In the genomic region with DNA sequence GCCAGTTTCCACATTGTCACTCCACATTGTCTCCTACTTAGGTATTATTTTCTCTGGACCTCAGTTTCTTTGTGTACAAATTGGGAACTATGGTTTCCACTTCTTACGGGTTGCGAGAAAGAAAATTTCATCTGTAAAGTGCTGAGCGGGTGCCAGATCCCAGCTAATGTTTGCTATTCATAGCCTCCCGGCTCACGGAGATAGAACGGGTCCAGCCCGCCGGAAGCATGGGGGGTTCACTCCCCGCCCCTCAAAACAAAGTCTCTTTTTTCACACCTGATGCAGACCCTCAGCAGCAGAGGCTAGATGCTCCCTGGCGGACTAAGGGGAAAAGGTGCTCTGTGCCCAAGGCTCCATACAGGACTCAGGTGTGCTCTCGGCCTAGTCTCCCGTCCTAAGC, we compare ENCODE assay signal across 8 mouse cellular contexts. TPM values are rescaled to one million over a fixed set of nuclear protein-coding genes. Genes with fewer than 3 reads are reported as not detected.
DNase-seq lines count a peak whose midpoint lies in the region; ATAC-seq and TF ChIP-seq lines count a peak whose summit lies in the region.

No protein-coding gene starts in this region.

- no peak for TF ChIP-seq EP300 in ES-Bruce4 (IDR thresholded peaks at IDR 0.05; ENCODE audit: insufficient read depth, low read depth, low read length)

- no peak for TF ChIP-seq CTCF in ES-Bruce4 (IDR thresholded peaks at IDR 0.05; ENCODE audit: low read depth, low read length)
- TF ChIP-seq CTCF in forebrain, postnatal 0 days (IDR thresholded peaks at IDR 0.05; ENCODE audit: low read depth), result no peak

- TF ChIP-seq POLR2A in ES-Bruce4 (IDR thresholded peaks at IDR 0.05; ENCODE audit: insufficient read depth, low read length), result no peak

- no peak overlapping the region for H3K27ac ChIP-seq in heart, embryonic 14.5 days (replicated peaks in 1 of 2; ENCODE audit: control insufficient read depth in 1 of 2, insufficient read depth in 1 of 2, low read depth in 2 of 2, low read length in 2 of 2)
- no peak overlapping the region for H3K27ac ChIP-seq in ES-Bruce4 (ENCODE audit: insufficient read depth, low read length)
- peak overlapping the region; percentile 75; the same call in 1 of the 2 replicates for H3K27ac ChIP-seq in forebrain, postnatal 0 days (ENCODE audit: low read depth, low read length)
- H3K27ac ChIP-seq in midbrain, embryonic 11.5 days (ENCODE audit: low read depth, low read length), result no peak overlapping the region

- H3K4me1 ChIP-seq in heart, embryonic 14.5 days (ENCODE audit: control insufficient read depth in 2 of 2, insufficient read depth in 2 of 2, low read length in 2 of 2), result peaks cover 0 to 23% of the 10 kb centered on the region in 2 experiments; a peak in 3 of 4 replicates
- no peaks in the 10 kb centered on the region for H3K4me1 ChIP-seq in ES-Bruce4 (ENCODE audit: control insufficient read depth, insufficient read depth, low read length)
- peaks cover 9% of the 10 kb centered on the region for H3K4me1 ChIP-seq in forebrain, postnatal 0 days (ENCODE audit: insufficient read depth)
- H3K4me1 ChIP-seq in midbrain, embryonic 11.5 days (ENCODE audit: control insufficient read depth, insufficient read depth, low read length), result peaks cover 19% of the 10 kb centered on the region

- 5% methylated on average over 12 of the region's 12 CpGs for WGBS in heart, embryonic 14.5 days
- WGBS in forebrain, postnatal 0 days, result 2% methylated on average over 12 of the region's 12 CpGs
- WGBS in midbrain, embryonic 11.5 days, result 5% methylated on average over 12 of the region's 12 CpGs

- peaks cover 60% of the 10 kb centered on the region for H3K27me3 ChIP-seq in heart, embryonic 14.5 days (ENCODE audit: control insufficient read depth, insufficient read depth, low read length)
- peaks cover 12% of the 10 kb centered on the region for H3K27me3 ChIP-seq in ES-Bruce4 (ENCODE audit: control insufficient read depth, insufficient read depth, low read length, poor library complexity, severe bottlenecking)
- no peaks in the 10 kb centered on the region for H3K27me3 ChIP-seq in forebrain, postnatal 0 days (ENCODE audit: insufficient read depth, low read length)
- H3K27me3 ChIP-seq in midbrain, embryonic 11.5 days (ENCODE audit: control insufficient read depth, insufficient read depth, low read length), result peaks cover 18% of the 10 kb centered on the region; the same call in 1 of the 2 replicates

- H3K4me3 ChIP-seq in heart, embryonic 14.5 days (ENCODE audit: control insufficient read depth in 1 of 2, insufficient read depth in 1 of 2, low read depth in 1 of 2, low read length in 2 of 2), result peak overlapping the region; percentile 69 to 72; a peak in 3 of 4 replicates
- H3K4me3 ChIP-seq in ES-Bruce4 (ENCODE audit: low read depth, low read length), result peak overlapping the region; percentile 59
- peak overlapping the region; percentile 71 for H3K4me3 ChIP-seq in forebrain, postnatal 0 days (ENCODE audit: low read depth, low read length)
- H3K4me3 ChIP-seq in midbrain, embryonic 11.5 days (ENCODE audit: low read depth, low read length), result peak overlapping the region; percentile 72

- no peaks in the 10 kb centered on the region for H3K36me3 ChIP-seq in heart, embryonic 14.5 days (ENCODE audit: control insufficient read depth, insufficient read depth, low read length)
- H3K36me3 ChIP-seq in ES-Bruce4 (ENCODE audit: control insufficient read depth, insufficient read depth, low read length, poor library complexity, severe bottlenecking), result no peaks in the 10 kb centered on the region
- H3K36me3 ChIP-seq in forebrain, postnatal 0 days (ENCODE audit: insufficient read depth), result no peaks in the 10 kb centered on the region
- H3K36me3 ChIP-seq in midbrain, embryonic 11.5 days (ENCODE audit: control insufficient read depth, insufficient read depth, low read length), result no peaks in the 10 kb centered on the region

- no peak for ATAC-seq in heart, embryonic 14.5 days (ENCODE audit: insufficient number of reproducible peaks, insufficient read depth, low FRiP score, low read depth)
- ATAC-seq in forebrain, postnatal 0 days, result no peak
- ATAC-seq in midbrain, embryonic 11.5 days (ENCODE audit: low FRiP score), result no peak
- ATAC-seq in inflammation-experienced regulatory T-cells, adult 6 months, result no peak
- ATAC-seq in monocyte, adult 5-6 weeks (replicated peaks; ENCODE audit: insufficient number of reproducible peaks, low FRiP score, low TSS enrichment, poor library complexity, severe bottlenecking), result no peak

- no peaks in the 10 kb centered on the region for H3K9me3 ChIP-seq in heart, embryonic 14.5 days (ENCODE audit: control insufficient read depth, low read length)
- H3K9me3 ChIP-seq in ES-Bruce4 (replicated peaks; ENCODE audit: control insufficient read depth, insufficient read depth, low read length, poor library complexity, severe bottlenecking), result no peaks in the 10 kb centered on the region
- H3K9me3 ChIP-seq in forebrain, postnatal 0 days (ENCODE audit: low read length), result no peaks in the 10 kb centered on the region
- no peaks in the 10 kb centered on the region for H3K9me3 ChIP-seq in midbrain, embryonic 11.5 days (ENCODE audit: control insufficient read depth, low read length)

- peak overlapping the region; percentile 67 for H3K9ac ChIP-seq in heart, embryonic 14.5 days (ENCODE audit: low read length)
- H3K9ac ChIP-seq in ES-Bruce4 (ENCODE audit: low read depth, poor library complexity, severe bottlenecking), result peak overlapping the region; percentile 91
- peak overlapping the region; percentile 80 for H3K9ac ChIP-seq in forebrain, postnatal 0 days
- H3K9ac ChIP-seq in midbrain, embryonic 11.5 days (ENCODE audit: low read length), result peak overlapping the region; percentile 80; the same call in 1 of the 2 replicates

- DNase-seq in heart, adult 9 months (ENCODE audit: low spot score in 2 of 2), result no peak
- DNase-seq in forebrain, postnatal 0 days, result no peak
- DNase-seq in midbrain, embryonic 11.5 days (ENCODE audit: low spot score, missing footprints), result no peak
- DNase-seq in thymus, postnatal 25 days, result no peak

- peak overlapping the region; percentile 100 for H3K4me2 ChIP-seq in heart, embryonic 14.5 days (ENCODE audit: low read length)
- peak overlapping the region; percentile 88 for H3K4me2 ChIP-seq in forebrain, postnatal 0 days (ENCODE audit: low read depth)
- H3K4me2 ChIP-seq in midbrain, embryonic 11.5 days, result peak overlapping the region; percentile 99

RNA-seq across cellular contexts. Expression of gene Mmp17, which starts 0.6 kb away (rescaled TPM):
- polyA plus RNA-seq in heart, embryonic 14.5 days (2014; fragmentation: Nextera tagmentation; extraction: Ambion mirVana), result 1.1 TPM in 2 replicates
- polyA plus RNA-seq in ES-Bruce4 (2011; ENCODE audit: insufficient read depth, insufficient read length, low read depth, missing spikeins), result 5.9 and 6.9 TPM in 2 replicates
- 27.4 and 30.9 TPM in 2 replicates for total RNA-seq in forebrain, postnatal 0 days (2014; rRNA removed)
- polyA plus RNA-seq in forebrain, postnatal 0 days (2015; fragmentation: Nextera tagmentation; extraction: Ambion mirVana), result 11.9 and 13.9 TPM in 2 replicates
- polyA plus RNA-seq in midbrain, embryonic 11.5 days (2014; fragmentation: Nextera tagmentation; extraction: Ambion mirVana), result 3.6 and 4.6 TPM in 2 replicates
- polyA plus RNA-seq in inflammation-experienced regulatory T-cells, adult 6 months (2017; shearing (Covaris generic)), result under 1 TPM in 1 of 3 experiments, not detected in 2; 0.08 TPM
- 0.10 to 0.29 TPM in 2 of 3 replicates, not detected in the other for total RNA-seq in monocyte, adult 5-6 weeks (2017)
